Mouse (Mus musculus) forebrain, embryonic 14.5 days (tissue): ENCODE data around the gene Dtx3. TPM values are rescaled to one million over a fixed set of nuclear protein-coding genes. Genes with fewer than 3 reads are reported as not detected.
A peak's percentile ranks its signal among the peaks of the same experiment; 100 is the strongest.

ENCODE experiments used
- ATAC-seq: fragments of 200-750 bp; cut with Nextera tagmentation; 2 replicates; pipeline ENCODE4 v1.8.0; 2017; ENCODE audit warnings: mild to moderate bottlenecking, moderate library complexity
- DNase-seq: peaks from one replicate; pipeline ENCODE4 v3.0.0-alpha.2; 2015; ENCODE audit warnings: low spot score
- H3K27ac ChIP-seq: fragments of 300-500 bp; sonication (generic); 2 replicates; pipeline ENCODE4 v1.5.1; 2014; ENCODE audit warnings: low read depth, mild to moderate bottlenecking, control low read depth, low read length, moderate library complexity
- H3K27me3 ChIP-seq: fragments of 300-500 bp; sonication (generic); replicated peaks from 2 replicates; pipeline ENCODE4 v1.6.1; 2014; ENCODE audit warnings: low read length, control low read depth, mixed read lengths; ENCODE audit not compliant: control insufficient read depth, insufficient read depth
- H3K36me3 ChIP-seq: fragments of 300-500 bp; sonication (generic); 2 replicates; pipeline ENCODE4 v1.6.1; 2014; ENCODE audit warnings: low read length, control low read depth; ENCODE audit not compliant: control insufficient read depth, insufficient read depth
- H3K4me1 ChIP-seq: fragments of 300-500 bp; sonication (generic); 2 replicates; pipeline ENCODE4 v1.6.1; 2014; ENCODE audit warnings: antibody characterized with exemption, low read length, control low read depth; ENCODE audit not compliant: control insufficient read depth, insufficient read depth
- H3K4me2 ChIP-seq: fragments of 300-500 bp; sonication (generic); 2 replicates; pipeline ENCODE4 v1.6.1; 2014; ENCODE audit warnings: mild to moderate bottlenecking, control low read depth, low read length
- H3K4me3 ChIP-seq: fragments of 300-500 bp; sonication (generic); 2 replicates; pipeline ENCODE4 v1.5.1; 2014; ENCODE audit warnings: low read depth, low read length, control low read depth
- H3K9ac ChIP-seq: fragments of 300-500 bp; sonication (generic); 2 replicates; pipeline ENCODE4 v1.6.1; 2014; ENCODE audit warnings: mild to moderate bottlenecking, low read length, control low read depth, moderate library complexity
- H3K9me3 ChIP-seq: fragments of 300-500 bp; sonication (generic); replicated peaks from 2 replicates; pipeline ENCODE4 v1.6.1; 2016; ENCODE audit warnings: low read length, control low read depth, mixed read lengths; ENCODE audit not compliant: control insufficient read depth
- WGBS: fragments of 180-500 bp; shearing (Covaris S2); extraction: QIAGEN DNeasy Blood & Tissue Kit; methylation state at CpG from one replicate; pipeline ENCODE4 v1.1.7; 2014; 5-methylcytosine and 5-hydroxymethylcytosine counted together
- polyA plus RNA-seq: library from polyadenylated mRNA; unstranded; fragments of >200 nt; fragmentation: Nextera tagmentation; extraction: Ambion mirVana; gene quantifications from 2 replicates; pipeline ENCODE4 v1.2.1, GENCODE M21; 2014

Dtx3 gene
- polyA plus RNA-seq, 1 experiment from 2014 or later: 148 TPM

DNA sequence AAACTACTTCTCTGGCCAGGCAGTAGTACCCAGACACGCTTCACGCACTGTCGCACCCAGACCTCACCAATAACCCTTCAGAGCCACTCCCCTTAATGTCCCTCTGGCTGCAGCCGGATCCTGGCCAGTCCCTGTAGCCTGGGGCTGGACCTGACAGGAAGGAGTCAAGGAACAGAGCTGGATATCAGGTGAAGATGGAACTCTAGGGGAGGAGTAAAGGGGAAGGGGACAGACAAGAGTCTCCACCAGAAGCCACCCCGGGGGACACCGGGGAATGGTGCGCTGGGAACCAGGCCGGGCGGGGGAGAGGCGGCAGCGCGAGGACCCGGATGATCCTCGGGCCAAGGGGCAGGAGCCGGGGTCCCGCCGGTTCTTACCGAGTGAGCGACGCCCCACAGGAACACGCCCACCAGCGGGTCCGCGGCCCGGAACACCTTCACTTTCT, 15.5 kb upstream of the Dtx3 start:
- Histone ChIP-seq H3K36me3 (peaks cover 23% of the 10 kb centered on the region), H3K9ac (peak overlapping the region; percentile 81), H3K27me3 (no peaks in the 10 kb centered on the region), H3K4me3 (peak overlapping the region; percentile 70), H3K9me3 (no peaks in the 10 kb centered on the region), H3K4me2 (peak overlapping the region; percentile 75), H3K4me1 (peaks cover 6% of the 10 kb centered on the region), H3K27ac (0 out of 2 replicates have a peak overlapping the region, but pooled peaks have one; percentile 44)
- ATAC-seq (peak; percentile 69), DNase-seq (no peak)
- under 1% methylated on average over 25 of the region's 25 CpGs for WGBS

DNA sequence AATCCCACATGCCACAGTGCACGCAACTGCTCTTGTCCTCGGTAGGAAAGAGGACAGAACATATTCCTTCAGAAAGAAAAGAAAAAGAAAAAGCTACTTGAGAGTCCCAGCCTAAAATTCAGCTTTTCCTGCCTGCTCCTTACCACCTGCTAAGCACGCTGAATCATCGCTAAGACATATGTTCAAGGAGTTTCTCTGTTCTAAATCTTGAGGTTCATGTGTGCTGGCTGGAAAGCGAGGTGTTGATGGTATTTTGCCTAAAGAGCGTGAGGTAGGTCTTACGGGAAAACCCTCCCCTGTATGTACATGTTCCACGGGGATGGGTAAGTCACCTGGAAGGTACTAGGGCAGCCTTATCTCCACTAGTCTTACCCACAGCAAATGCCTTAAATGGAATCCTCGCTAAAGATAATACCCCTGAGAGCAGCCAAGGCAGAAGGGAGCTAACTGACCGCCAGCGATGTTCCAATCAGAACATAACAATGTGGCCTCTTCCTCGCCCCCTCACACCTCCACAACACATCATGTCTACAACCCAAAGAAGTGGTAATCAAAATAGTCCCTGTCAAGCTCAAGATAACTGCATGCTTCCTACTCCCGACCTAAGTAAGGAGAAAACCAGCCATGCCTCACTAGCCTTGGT, 14.5 kb upstream of the Dtx3 start:
- 90% methylated on average over 13 of the region's 13 CpGs for WGBS

DNA sequence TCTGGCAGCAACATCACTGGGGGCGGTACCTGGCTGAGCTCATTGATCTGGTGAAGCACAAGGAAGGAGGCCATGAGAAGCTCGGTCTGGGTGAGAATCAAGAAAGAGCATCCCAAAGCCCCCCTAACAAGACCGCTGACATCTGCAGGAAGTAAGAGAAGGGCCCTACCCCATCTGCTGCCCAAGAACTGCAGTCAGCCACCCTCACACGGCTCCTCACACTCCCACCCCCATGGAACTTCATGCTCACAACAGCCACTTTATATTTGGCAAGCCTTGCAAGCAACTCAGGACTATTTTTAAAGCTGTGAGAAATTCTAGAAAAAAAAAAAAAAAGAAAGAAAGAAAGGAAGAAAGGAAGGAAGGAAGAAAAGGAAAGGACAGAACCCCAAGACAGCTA, 13.4 kb upstream of the Dtx3 start:
- H3K9me3 ChIP-seq: no peaks in the 10 kb centered on the region
- no peak overlapping the region for H3K27ac ChIP-seq
- H3K27me3 ChIP-seq: no peaks in the 10 kb centered on the region
- H3K9ac ChIP-seq: no peak overlapping the region
- H3K36me3 ChIP-seq: peaks cover 41% of the 10 kb centered on the region
- peaks cover 6% of the 10 kb centered on the region for H3K4me1 ChIP-seq
- H3K4me3 ChIP-seq: no peak overlapping the region
- no peak overlapping the region for H3K4me2 ChIP-seq
- no peak for ATAC-seq
- 88% methylated on average over 4 of the region's 4 CpGs for WGBS
- no peak for DNase-seq

More for the DNA sequence above, 14.5 kb upstream of the Dtx3 start:
- peak overlapping the region; percentile 81; the same call in 1 of the 2 replicates for H3K9ac ChIP-seq
- H3K36me3 ChIP-seq: peaks cover 32% of the 10 kb centered on the region
- no peaks in the 10 kb centered on the region for H3K9me3 ChIP-seq
- no peak for ATAC-seq
- H3K4me1 ChIP-seq: peaks cover 6% of the 10 kb centered on the region
- H3K27me3 ChIP-seq: no peaks in the 10 kb centered on the region
- no peak for DNase-seq
- H3K4me2 ChIP-seq: peak overlapping the region; percentile 75; the same call in 1 of the 2 replicates
- H3K27ac ChIP-seq: no peak overlapping the region
- H3K4me3 ChIP-seq: no peak overlapping the region

DNA sequence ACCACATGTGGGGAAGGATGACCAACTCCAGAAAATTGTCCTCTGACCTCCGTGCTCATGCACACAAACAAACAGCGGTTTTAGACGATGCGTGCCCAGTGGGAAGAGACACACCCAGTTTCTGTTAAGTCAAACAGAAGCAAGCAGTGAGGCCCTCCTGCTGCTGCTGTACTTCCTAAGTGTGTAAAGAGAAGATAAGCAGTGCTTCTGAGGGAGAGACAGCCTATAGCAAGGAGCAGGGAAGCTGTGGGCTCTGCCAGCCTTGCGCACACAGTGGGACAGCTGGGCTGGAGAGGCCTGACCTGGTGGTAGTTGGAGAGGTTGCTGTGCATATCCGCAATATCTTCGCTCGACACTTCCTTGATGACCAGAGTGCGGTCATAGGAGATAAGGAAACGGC, 9.8 kb upstream of the Dtx3 start:
- ATAC-seq: no peak
- Histone ChIP-seq H3K9ac (no peak overlapping the region), H3K27me3 (no peaks in the 10 kb centered on the region), H3K9me3 (no peaks in the 10 kb centered on the region), H3K4me2 (no peak overlapping the region), H3K4me1 (peaks cover 2% of the 10 kb centered on the region), H3K27ac (no peak overlapping the region), H3K4me3 (no peak overlapping the region), H3K36me3 (peaks cover 70% of the 10 kb centered on the region)
- no peak for DNase-seq
- WGBS: 94% methylated on average over 10 of the region's 10 CpGs

DNA sequence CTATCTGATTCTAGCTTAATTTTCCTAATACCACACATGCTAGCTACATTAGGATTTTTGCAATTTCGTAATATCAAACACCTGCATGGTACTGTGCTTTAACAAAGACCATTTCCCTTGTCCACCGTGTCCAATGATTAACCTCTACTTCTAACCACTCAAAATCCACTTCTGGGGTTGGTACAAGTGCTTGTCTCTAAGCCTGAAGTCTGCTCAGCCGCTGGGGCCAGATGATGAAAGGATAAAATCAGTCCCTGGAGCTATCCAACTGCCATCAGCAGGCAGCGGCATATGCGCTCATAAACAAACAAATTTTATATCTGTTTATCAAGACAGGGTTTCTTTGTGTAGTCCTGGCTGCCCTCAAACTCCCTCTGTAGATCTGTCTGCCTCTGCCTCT, 9.1 kb upstream of the Dtx3 start:
- H3K4me2 ChIP-seq: no peak overlapping the region
- no peaks in the 10 kb centered on the region for H3K4me1 ChIP-seq
- H3K9me3 ChIP-seq: no peaks in the 10 kb centered on the region
- 95% methylated on average over 5 of the region's 5 CpGs for WGBS
- H3K27me3 ChIP-seq: no peaks in the 10 kb centered on the region
- H3K4me3 ChIP-seq: no peak overlapping the region
- ATAC-seq (no peak), DNase-seq (no peak)
- H3K36me3 ChIP-seq: peaks cover 78% of the 10 kb centered on the region
- H3K27ac ChIP-seq: no peak overlapping the region
- no peak overlapping the region for H3K9ac ChIP-seq

DNA sequence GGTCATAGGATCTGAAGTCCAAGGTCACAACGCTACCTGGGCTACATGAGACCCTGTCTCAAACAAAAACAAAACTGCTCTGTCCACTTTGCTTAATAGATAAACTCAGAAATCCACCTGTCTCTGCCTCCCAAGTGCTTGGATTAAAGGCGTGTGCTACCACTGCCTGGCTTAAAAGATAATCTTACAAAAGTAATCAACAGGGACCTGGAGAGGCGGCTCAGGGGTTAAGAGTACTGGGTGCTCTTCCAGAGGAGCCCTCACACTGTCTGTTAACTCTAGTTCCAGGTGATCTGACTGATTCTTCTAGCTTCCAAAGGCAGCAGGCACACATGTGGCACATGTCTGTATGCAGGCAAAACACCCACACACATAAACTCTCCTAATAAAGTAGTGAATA, 7.6 kb upstream of the Dtx3 start:
- no peaks in the 10 kb centered on the region for H3K27me3 ChIP-seq
- H3K4me3 ChIP-seq: no peak overlapping the region
- H3K9ac ChIP-seq: no peak overlapping the region
- H3K4me2 ChIP-seq: no peak overlapping the region
- ATAC-seq (no peak), DNase-seq (no peak)
- H3K36me3 ChIP-seq: peaks cover 92% of the 10 kb centered on the region
- WGBS: 92% methylated on average over 3 of the region's 3 CpGs
- H3K9me3 ChIP-seq: no peaks in the 10 kb centered on the region
- H3K27ac ChIP-seq: no peak overlapping the region
- H3K4me1 ChIP-seq: no peaks in the 10 kb centered on the region

DNA sequence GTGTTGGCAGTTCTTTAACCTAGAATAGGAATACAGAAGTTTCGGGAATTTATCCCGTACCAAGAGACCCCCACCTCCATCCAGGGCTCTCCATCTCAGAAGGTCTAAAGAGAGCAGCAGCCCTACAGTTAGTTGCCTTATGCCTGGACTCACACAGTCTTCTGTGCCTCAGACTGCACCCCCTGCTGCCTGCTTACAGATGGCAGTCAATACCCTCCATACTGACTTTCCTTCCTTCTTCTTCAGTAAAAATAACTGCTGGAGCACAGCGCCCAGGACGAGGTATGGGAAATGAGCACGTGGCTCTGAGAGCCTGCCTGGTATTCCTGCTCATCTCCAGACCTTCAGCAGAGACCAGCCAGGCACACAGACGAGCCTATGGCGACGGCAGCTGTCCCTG, 4.8 kb upstream of the Dtx3 start:
- peaks cover 66% of the 10 kb centered on the region for H3K36me3 ChIP-seq
- no peak overlapping the region for H3K27ac ChIP-seq
- H3K9ac ChIP-seq: no peak overlapping the region
- no peak for DNase-seq
- H3K27me3 ChIP-seq: no peaks in the 10 kb centered on the region
- no peak overlapping the region for H3K4me3 ChIP-seq
- 83% methylated on average over 8 of the region's 8 CpGs for WGBS
- peaks cover 6% of the 10 kb centered on the region; the same call in 1 of the 2 replicates for H3K4me1 ChIP-seq
- H3K9me3 ChIP-seq: no peaks in the 10 kb centered on the region
- no peak for ATAC-seq
- no peak overlapping the region for H3K4me2 ChIP-seq

DNA sequence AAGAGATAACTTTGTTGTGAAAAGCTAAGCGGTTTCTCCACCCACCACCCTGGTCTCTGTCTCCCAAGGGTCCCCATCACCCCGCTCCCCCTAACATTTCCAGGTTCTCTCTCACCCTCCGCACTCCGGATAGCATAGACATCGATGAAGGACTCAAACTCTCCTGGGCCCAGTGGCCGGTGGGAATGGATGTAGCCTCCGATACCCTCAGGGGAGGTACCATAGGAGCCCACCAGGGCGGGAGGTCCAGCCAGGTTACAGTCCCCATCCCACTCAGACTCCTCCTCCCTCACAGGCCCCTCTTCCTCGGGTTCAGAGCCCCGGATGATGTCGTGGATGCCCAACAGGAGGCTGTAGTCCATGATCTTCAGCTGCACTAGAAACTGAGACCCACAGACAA, 3.9 kb upstream of the Dtx3 start:
- ATAC-seq: no peak
- WGBS: 87% methylated on average over 11 of the region's 11 CpGs
- peaks cover 58% of the 10 kb centered on the region for H3K36me3 ChIP-seq
- no peak for DNase-seq
- no peaks in the 10 kb centered on the region for H3K27me3 ChIP-seq
- H3K4me3 ChIP-seq: no peak overlapping the region
- no peak overlapping the region for H3K4me2 ChIP-seq
- H3K4me1 ChIP-seq: peaks cover 12% of the 10 kb centered on the region
- no peaks in the 10 kb centered on the region for H3K9me3 ChIP-seq
- H3K27ac ChIP-seq: no peak overlapping the region
- no peak overlapping the region for H3K9ac ChIP-seq

DNA sequence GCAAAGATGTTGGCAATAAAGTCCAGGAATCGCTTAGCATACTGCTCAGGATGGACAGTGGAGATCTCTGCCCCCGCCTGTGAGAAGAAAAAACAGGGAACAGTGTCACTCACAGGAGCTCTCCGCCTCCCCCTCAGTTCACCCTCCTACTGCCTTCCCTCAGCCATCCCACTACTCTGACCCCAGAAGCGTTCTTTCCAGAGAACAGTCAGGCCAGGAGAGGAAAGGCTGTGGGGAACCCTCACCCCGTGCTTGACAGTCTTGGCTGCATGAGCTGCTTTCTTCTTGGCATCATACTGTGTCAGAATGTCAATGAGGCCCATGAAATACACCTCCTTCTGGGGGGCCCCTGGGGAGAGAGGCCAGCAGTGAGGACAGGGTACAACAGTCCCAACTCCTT, 3.5 kb upstream of the Dtx3 start:
- no peak for ATAC-seq
- Histone ChIP-seq H3K27me3 (no peaks in the 10 kb centered on the region), H3K4me1 (peaks cover 13% of the 10 kb centered on the region), H3K36me3 (peaks cover 56% of the 10 kb centered on the region), H3K27ac (no peak overlapping the region), H3K9ac (no peak overlapping the region), H3K4me3 (no peak overlapping the region), H3K4me2 (no peak overlapping the region), H3K9me3 (no peaks in the 10 kb centered on the region)
- no peak for DNase-seq
- WGBS: 66% methylated on average over 4 of the region's 5 CpGs
